Mouse (Mus musculus) testis, adult 2 months (tissue): Measurements from ENCODE around the gene Sar1a. TPM values are rescaled to one million over a fixed set of nuclear protein-coding genes. Genes with fewer than 3 reads are reported as not detected.
A peak's percentile ranks its signal among the peaks of the same experiment; 100 is the strongest.

Source experiments
- H3K27ac ChIP-seq: fragments of 200-500 bp; 2 replicates; pipeline ENCODE4 v1.5.1; 2012; ENCODE audit warnings: low read depth, low read length; ENCODE audit not compliant: control insufficient read depth, insufficient read depth
- H3K27me3 ChIP-seq: fragments of 200-500 bp; 2 replicates; pipeline ENCODE4 v1.6.1; 2012; ENCODE audit warnings: mild to moderate bottlenecking, low read length, moderate library complexity; ENCODE audit not compliant: control insufficient read depth, insufficient read depth
- H3K36me3 ChIP-seq: fragments of 200-500 bp; 2 replicates; pipeline ENCODE4 v1.6.1; 2012; ENCODE audit warnings: mild to moderate bottlenecking, low read length; ENCODE audit not compliant: control insufficient read depth, insufficient read depth
- H3K4me1 ChIP-seq: fragments of 200-500 bp; 2 replicates; pipeline ENCODE4 v1.6.1; 2012; ENCODE audit warnings: low read length; ENCODE audit not compliant: control insufficient read depth, insufficient read depth
- H3K4me3 ChIP-seq: fragments of 200-500 bp; 2 replicates; pipeline ENCODE4 v1.5.1; 2012; ENCODE audit warnings: low read depth, mild to moderate bottlenecking, low read length, moderate library complexity, mixed read lengths; ENCODE audit not compliant: control insufficient read depth
- CTCF ChIP-seq: fragments of 200-500 bp; IDR thresholded peaks from 2 replicates; pipeline ENCODE4 v1.5.1; 2012; ENCODE audit warnings: low read depth, mild to moderate bottlenecking, inconsistent platforms, low read length, moderate library complexity; ENCODE audit not compliant: control insufficient read depth, insufficient read depth, insufficient replicate concordance
- POLR2A ChIP-seq: fragments of 200-500 bp; IDR thresholded peaks from 2 replicates; pipeline ENCODE4 v1.6.1; 2012; ENCODE audit warnings: low read depth, mild to moderate bottlenecking, inconsistent platforms, low read length, moderate library complexity; ENCODE audit not compliant: control insufficient read depth
- polyA plus RNA-seq: library from polyadenylated mRNA; depleted of rRNA; stranded (reverse); fragments of >200 nt; gene quantifications from 2 replicates; pipeline ENCODE4 v1.2.3, GENCODE M21; 2012

Sar1a gene
- polyA plus RNA-seq, 1 experiment, result 101 TPM

GRCm38 (mm10) chr10:61717406-61718296 lies 37.6 kb downstream of the Sar1a start:
- Histone ChIP-seq H3K4me1 (peaks cover 16% of the 10 kb centered on the region), H3K36me3 (no peaks in the 10 kb centered on the region), H3K4me3 (no peak overlapping the region), H3K27me3 (no peaks in the 10 kb centered on the region), H3K27ac (no peak overlapping the region)
- TF ChIP-seq CTCF, result no peak
- no peak for TF ChIP-seq POLR2A

- Histone ChIP-seq H3K4me3 (no peak overlapping the region), H3K27ac (no peak overlapping the region), H3K4me1 (peaks cover 11% of the 10 kb centered on the region), H3K27me3 (no peaks in the 10 kb centered on the region), H3K36me3 (no peaks in the 10 kb centered on the region)
- no peak for TF ChIP-seq CTCF
- no peak for TF ChIP-seq POLR2A
These were observed 40.2 kb downstream of the Sar1a start for GRCm38 (mm10) chr10:61720331-61720730.

GRCm38 (mm10) chr10:61722215-61722614 lies 42.1 kb downstream of the Sar1a start:
- TF ChIP-seq POLR2A, result no peak
- no peak for TF ChIP-seq CTCF
- H3K4me1 ChIP-seq, result peaks cover 2% of the 10 kb centered on the region; the same call in 1 of the 2 replicates
- H3K4me3 ChIP-seq, result no peak overlapping the region
- no peaks in the 10 kb centered on the region for H3K36me3 ChIP-seq
- no peaks in the 10 kb centered on the region for H3K27me3 ChIP-seq
- no peak overlapping the region for H3K27ac ChIP-seq

GRCm38 (mm10) chr10:61723271-61723670 lies 43.2 kb downstream of the Sar1a start:
- TF ChIP-seq POLR2A (no peak), CTCF (no peak)
- no peaks in the 10 kb centered on the region for H3K27me3 ChIP-seq
- no peaks in the 10 kb centered on the region for H3K36me3 ChIP-seq
- no peak overlapping the region for H3K4me3 ChIP-seq
- H3K4me1 ChIP-seq, result peaks cover 2% of the 10 kb centered on the region; the same call in 1 of the 2 replicates
- H3K27ac ChIP-seq, result no peak overlapping the region

- H3K4me3 ChIP-seq, result no peak overlapping the region
- no peaks in the 10 kb centered on the region for H3K36me3 ChIP-seq
- TF ChIP-seq POLR2A (no peak), CTCF (no peak)
- H3K27ac ChIP-seq, result no peak overlapping the region
- no peaks in the 10 kb centered on the region for H3K27me3 ChIP-seq
- peaks cover 9% of the 10 kb centered on the region for H3K4me1 ChIP-seq
These were observed 49.1 kb downstream of the Sar1a start for GRCm38 (mm10) chr10:61729181-61729580.

GRCm38 (mm10) chr10:61730171-61730570 lies 50.1 kb downstream of the Sar1a start:
- Histone ChIP-seq H3K27ac (no peak overlapping the region), H3K27me3 (no peaks in the 10 kb centered on the region), H3K36me3 (no peaks in the 10 kb centered on the region), H3K4me3 (no peak overlapping the region), H3K4me1 (peaks cover 9% of the 10 kb centered on the region)
- TF ChIP-seq CTCF (no peak), POLR2A (no peak)

- H3K4me3 ChIP-seq, result peak overlapping the region; percentile 59
- H3K27me3 ChIP-seq, result no peaks in the 10 kb centered on the region
- no peak overlapping the region for H3K27ac ChIP-seq
- peak; percentile 77 for TF ChIP-seq CTCF
- no peak for TF ChIP-seq POLR2A
- H3K4me1 ChIP-seq, result peaks cover 6% of the 10 kb centered on the region
- no peaks in the 10 kb centered on the region; the same call in 1 of the 2 replicates for H3K36me3 ChIP-seq
These were observed 54.3 kb downstream of the Sar1a start for GRCm38 (mm10) chr10:61734377-61734776.
